Mouse (Mus musculus): ENCODE results near the gene Gpc6. TPM values are rescaled to one million over a fixed set of nuclear protein-coding genes. Genes with fewer than 3 reads are reported as not detected.

The Gpc6 gene
- total RNA-seq, 2 experiments from 2014 or later = 22.7 to 30.5 TPM

DNA sequence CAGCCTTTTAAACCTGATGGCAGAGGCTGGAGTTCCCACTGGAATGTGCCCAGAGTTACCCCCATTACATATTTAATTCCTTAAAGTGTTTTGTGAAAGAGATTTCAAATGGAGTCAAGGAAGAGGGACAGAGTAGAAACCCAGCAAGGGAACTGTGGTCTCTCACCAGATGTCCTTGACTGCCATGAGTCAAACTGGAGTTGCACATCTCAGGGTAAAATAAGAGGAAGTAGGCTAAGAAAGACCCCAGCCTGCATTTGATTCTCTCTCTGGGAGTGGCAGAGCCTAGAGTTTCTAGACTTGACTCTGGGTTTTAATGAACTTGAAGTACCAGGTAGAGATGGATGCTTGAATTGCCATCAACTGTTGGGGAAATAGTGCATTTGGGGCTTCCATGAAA, 946.2 kb downstream of the Gpc6 start:
- DNase-seq (ENCODE audit: low spot score in 2 of 2) = no peak
- intact Hi-C loops (cut with DNase I) = no loop called here

DNA sequence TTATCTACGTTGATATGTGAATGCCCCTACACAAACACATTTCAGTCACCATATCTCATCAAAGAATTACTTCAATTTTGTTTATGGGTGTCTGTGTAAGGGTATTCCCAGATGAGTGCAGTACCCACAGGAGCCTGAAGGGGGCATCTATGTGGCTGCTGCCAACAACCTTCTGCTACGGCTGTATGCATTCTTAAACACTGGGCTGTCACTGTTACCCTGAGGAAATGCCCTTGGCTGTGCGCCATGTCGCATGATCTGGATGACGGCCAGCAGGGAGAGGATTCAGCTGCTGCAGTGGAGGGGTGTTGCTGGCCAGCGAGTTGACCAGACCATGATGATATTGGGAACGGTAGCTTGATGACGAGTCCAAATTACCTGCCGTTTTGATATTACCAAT, 954.2 kb downstream of the Gpc6 start:
- intact Hi-C loops (cut with DNase I) = no loop called here
- DNase-seq (ENCODE audit: low spot score in 2 of 2) = no peak

DNA sequence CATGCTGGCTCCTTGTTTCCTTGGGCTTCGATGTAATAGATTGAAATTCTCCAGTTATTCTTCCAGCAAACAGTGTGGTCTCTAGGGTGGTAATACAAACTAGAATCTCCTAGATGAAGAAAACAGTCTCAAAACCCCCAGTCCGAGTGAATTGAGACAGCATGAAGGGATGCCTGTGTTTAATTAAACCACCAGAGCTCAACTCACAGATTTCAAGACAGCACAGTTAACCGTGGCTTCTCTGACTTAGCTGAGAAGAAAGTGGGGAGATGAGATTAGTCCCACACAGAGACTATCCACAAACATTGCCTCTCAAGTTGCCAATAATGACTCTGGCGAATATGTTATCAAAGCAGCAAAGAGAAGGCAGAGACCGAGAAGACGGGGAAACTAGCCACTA, 956.0 kb downstream of the Gpc6 start:
- intact Hi-C loops (cut with DNase I) = no loop called here
- DNase-seq (ENCODE audit: low spot score in 2 of 2) = no peak

DNA sequence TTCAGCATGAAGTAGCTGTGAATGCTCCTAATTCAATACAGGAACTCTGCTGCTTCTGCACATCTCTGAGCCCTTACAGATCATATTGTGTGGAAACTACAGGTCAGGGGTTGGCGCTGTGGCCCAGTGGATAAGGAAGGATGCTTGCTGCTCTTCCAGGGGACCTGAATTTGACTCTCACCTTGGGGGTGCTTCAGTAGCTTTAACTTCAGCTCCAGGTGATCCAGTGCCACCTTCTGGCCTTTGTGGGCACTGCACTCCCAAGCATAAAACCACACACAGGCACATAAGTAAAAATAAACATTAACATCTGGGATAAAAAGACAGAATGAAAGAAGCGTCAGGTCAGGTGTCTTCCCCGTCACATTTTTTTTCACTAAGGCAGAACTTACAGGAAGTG, 957.1 kb downstream of the Gpc6 start:
- DNase-seq (ENCODE audit: low spot score in 2 of 2) = peak; percentile 57 to 73
- intact Hi-C loops (cut with DNase I) = no loop called here

DNA sequence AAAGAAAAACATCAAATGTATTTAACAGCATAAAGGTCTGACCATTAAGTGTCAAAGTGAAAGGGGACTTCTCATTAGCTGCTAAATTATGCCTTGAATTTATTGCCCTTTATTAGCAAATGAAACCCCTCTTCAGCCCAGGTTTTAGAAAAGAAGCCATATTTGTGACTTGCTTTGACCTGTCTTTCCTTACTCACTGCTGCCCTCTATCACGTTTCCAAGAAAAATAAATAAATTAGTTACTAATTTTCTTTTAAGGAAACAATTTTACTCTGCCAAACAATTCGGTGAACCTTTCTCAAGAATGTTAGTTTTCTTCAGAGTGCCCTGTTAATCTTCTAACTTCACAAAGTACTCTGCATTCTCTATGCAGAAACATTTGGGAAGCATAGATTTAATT, 964.5 kb downstream of the Gpc6 start:
- DNase-seq (ENCODE audit: low spot score in 2 of 2) = no peak
- intact Hi-C loops (cut with DNase I) = no loop called here

DNA sequence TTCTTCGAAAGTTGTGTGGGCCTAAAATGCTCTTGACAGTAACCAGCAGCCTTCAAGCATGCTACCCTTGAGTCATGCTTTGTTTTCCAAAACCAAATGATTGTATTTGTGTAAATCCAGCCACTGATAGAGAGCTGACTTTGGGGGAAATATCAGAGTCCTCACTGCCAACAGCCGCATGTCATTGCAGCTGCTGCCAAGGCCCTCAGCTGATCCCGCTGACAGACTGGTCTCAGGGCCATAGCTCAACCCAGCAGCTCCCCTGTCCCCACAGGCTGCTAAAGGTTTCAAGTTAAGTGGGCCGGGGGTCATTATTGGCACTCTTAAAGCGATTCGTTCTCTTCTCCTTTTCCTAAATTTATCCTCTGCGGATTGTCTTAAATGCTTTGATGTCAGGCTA, 966.3 kb downstream of the Gpc6 start:
- intact Hi-C loops (cut with DNase I) = no loop called here
- no peak for DNase-seq (ENCODE audit: low spot score in 2 of 2)

DNA sequence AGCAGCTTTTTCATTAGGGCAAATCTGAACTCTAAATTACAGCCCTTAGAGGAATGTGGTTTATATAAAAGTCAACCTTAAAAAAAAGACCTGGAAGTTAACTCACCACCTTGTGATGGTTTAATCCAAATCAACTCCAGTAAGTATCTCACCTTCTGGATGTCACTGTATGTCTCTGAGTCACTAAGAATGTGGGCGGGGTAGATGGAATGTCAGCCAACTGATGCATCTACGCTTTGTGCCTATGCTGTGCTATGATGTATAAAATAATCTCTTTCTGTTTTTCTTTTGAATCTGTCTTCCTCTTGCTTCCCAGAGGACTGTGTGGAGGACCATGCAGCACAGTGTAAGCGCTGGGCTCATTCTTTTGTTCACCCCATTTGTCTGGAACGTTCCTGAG, 966.9 kb downstream of the Gpc6 start:
- DNase-seq (ENCODE audit: low spot score in 2 of 2) = no peak
- intact Hi-C loops (cut with DNase I) = no loop called here

DNA sequence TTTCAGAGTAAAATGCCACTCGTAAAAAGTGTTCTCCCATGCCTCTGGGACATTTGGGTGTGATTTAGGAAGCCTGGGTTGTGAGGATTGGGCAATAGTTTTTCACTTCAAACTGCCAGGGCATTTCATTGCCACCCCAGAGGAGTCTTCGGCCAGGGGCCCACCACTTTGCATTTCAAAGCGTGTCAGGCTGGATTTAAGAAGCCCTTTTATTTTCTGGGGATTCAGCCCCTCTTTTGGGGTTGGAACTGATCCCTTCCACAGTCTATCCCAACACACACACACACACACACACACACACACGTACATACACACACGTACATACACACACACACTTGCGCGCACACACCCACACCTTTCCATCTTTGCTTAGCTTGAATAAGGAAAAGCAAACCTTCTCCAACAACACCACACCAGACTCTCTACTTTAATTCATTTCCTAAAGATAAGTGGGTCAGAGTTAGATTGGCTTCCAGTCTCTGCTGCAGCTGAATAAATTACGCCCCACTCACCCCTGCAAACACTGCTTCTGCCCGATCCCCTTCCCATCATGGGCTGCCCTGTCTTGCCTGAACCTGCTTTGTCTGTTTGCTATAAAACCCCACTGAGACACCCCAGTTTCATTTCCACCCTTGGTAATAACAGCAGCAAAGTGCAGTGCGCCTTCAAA, 969.9 kb downstream of the Gpc6 start:
- intact Hi-C loops (cut with DNase I) = no loop called here
- peak in 1 of 2 experiments; percentile 40 for DNase-seq (ENCODE audit: low spot score in 2 of 2)

DNA sequence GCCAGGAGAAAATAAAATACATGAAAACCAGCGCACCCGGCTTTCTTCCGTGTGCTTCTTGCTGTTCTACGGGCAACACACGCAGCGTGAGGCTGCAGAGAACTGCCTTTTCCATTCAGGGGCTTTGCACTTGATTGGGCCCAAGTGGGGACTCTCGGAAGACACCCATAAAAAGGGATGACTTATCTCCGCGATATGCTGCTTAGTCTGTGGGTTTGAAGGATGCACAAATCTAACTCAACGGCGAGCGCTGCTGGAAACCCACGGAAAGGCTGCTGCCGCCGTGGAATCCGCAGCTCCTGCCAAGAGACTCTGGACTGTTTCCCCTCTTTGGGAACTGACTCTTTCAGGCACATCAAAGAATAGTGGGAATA, 970.4 kb downstream of the Gpc6 start:
- peak; percentile 54 to 63 for DNase-seq (ENCODE audit: low spot score in 2 of 2)
- intact Hi-C loops (cut with DNase I) = no loop called here

DNA sequence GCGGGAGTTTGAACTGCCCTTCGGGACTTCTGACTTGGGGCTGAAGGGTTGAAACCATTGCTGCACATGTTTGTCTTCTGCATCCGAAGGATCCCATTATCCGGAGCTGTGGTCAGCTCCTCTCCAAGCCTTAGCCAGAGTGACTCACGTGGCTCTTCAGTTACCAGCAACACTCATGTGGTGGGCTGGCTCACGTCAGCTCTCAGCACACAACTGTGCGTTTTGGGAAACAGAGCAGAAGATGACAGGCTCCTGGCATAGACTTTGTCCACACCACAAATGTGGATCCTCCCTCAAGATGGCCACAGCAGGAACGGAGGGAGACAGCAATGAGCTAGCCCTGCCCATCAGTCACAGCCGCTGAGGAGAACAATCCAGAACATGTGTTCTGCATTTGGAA, 979.2 kb downstream of the Gpc6 start:
- DNase-seq (ENCODE audit: low spot score in 2 of 2) = no peak
- intact Hi-C loops (cut with DNase I) = no loop called here

DNA sequence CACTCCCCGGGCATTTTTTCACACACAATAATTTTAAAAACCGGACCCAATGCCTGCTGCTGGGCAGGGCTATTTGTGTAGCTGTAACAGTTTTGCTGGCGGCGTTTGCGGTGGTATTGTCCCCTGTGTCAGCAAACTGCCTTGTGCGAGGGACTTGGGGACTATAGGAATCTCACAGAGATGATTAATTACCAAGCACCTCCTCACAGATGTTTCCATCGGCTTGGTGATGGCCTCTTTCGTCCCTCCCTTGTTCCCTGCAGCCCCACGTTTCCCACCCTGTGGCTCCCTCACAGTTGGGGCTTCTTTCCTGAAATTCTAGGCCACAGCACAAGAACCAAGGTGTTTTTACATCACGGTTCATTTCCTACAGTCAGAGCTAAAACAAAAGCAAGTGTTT, 980.6 kb downstream of the Gpc6 start:
- DNase-seq (ENCODE audit: low spot score in 2 of 2) = no peak
- intact Hi-C loops (cut with DNase I) = no loop called here

DNA sequence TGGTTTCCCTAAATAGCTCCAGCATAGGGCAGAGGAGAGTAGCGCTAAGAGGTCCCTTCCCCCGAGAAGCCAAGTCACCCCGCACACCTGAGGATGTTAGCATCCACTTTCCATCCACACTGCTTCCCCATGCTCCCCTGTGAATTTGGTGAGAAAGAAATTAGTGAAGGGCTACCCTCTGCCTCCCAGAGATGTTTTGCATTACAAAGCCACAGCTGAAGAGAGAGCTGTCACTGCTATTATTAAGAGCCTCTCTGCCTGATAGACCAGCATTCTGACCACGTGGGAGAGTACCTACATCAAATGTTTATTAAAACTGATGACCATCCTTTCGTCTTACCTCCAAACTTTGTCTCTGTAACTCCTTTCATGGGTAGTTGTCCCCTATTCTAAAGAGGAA, 981.2 kb downstream of the Gpc6 start:
- intact Hi-C loops (cut with DNase I) = no loop called here
- no peak for DNase-seq (ENCODE audit: low spot score in 2 of 2)

DNA sequence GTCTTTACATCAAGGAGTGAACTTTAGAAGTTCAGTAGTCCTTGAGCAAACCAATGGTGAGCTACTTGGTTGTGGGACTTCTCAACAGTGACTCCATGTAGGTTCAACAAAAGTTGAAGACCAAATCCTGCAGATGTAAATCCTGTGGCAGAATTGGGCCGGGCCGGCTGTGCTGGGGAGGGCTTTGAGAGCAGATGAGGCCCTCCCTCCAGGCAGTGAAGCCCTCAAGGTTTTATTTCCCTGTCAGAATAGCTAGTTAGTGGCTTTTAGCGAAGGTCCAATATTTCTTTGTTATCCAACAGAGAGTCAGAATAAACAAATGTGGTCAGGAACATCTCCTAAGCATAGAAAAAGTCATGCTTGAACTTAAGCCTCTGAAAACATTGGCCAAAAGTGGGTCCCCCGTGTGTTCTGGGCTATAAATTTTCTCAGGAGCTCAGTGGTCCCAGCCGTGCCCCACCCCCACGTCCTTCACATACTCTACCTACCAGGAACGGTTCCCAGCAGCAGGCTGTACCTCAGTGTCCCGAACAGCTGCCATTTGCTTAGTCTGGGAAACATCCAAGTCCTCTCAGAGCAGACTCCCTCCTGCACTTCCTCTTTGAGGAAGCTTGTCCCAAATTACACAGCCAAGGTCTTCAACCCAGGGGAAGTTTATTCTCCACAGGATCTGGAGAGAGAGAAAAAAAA, 983.3 kb downstream of the Gpc6 start:
- intact Hi-C loops (cut with DNase I) = no loop called here
- no peak for DNase-seq (ENCODE audit: low spot score in 2 of 2)

DNA sequence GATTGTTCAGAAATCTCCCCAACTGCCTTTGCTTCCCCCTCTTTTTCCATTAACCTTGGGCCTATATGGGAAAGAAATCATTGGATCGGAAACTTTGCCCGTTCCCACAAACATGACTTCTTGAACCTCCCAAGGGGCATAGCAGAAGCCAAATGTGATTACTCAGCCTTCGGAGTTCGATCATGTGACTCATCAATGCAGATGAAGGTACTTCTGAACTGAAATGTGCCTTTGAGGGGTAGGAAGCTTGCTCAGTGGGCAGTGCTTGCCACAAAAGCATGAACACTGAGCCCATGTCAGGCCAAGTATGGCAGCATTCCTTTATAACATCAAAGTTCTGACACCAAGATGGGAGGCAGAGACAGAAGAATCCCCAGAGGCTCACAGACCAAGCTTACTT, 983.9 kb downstream of the Gpc6 start:
- no peak for DNase-seq (ENCODE audit: low spot score in 2 of 2)
- intact Hi-C loops (cut with DNase I) = no loop called here

DNA sequence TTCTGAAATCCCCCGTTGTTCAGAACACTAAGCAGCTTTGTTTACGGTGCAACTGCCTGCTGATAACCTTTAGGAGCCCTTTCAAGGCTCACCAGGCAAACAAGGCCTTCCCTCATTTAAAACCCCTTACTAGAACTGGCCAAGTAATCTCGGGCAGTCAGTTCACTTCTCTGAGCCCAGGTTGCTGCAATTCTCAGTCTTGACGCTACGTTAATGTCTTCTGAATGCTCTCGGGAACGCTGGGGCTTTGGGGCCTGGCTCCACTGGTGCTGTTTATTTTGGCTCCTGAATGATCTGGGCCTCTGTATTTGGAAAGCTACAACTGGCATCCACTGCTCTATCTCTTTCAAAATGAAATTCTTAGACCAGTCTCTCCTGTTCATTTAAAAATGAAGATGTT, 985.2 kb downstream of the Gpc6 start:
- DNase-seq (ENCODE audit: low spot score in 2 of 2) = no peak
- intact Hi-C loops (cut with DNase I) = no loop called here

DNA sequence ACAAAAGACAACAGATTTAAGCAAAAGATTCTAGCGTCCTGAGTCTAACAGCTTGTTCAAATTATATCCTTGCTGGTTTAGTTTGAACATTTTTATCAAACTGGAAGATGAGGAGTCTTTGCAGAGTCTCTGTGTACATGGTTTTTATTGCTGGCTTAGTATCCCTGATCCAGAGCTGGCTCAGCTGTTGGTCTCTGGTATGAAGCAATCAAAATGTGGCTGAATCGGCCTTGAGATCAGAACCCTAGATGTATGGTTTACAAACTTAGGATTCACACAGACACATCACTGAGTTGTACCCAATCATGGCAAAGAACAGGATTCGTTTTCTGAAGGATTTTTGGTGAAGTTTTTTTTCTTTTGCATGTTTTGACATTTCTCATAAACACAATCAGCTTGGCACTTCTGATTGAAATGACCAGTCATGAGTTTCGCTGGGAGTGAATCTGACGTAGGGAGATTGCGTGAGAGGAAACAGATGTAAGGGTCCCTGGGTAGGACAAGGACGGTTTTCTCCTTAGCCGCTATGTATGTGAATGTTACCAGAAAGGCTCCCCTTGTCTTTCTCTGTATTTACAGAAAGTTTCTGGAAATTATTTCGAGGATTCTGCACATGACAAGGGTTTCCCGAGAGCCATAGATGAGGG, 987.6 kb downstream of the Gpc6 start:
- intact Hi-C loops (cut with DNase I) = no loop called here

DNA sequence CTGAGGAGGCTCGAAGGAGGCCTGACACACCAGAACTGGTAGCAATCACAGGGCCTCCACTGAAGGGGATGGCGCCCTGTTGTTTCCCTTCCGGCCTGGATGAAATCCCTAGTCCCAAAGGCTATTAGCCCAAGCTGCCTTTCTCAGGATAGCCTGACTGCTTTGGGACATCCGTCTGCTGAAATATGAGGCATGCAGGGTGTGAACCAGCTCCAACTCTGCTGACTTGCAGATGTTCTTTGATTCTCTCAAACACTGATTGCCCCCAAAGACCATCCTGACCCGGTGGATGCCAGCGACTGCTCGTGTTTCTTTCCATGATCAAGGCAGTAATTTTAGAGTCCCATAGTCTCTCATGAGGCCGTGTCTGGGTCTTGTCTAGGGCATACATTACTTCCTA, 991.5 kb downstream of the Gpc6 start:
- intact Hi-C loops (cut with DNase I) = no loop called here
- no peak for DNase-seq (ENCODE audit: low spot score in 2 of 2)

More for the DNA sequence above, 987.6 kb downstream of the Gpc6 start:
- DNase-seq (ENCODE audit: low spot score in 2 of 2) = no peak

DNA sequence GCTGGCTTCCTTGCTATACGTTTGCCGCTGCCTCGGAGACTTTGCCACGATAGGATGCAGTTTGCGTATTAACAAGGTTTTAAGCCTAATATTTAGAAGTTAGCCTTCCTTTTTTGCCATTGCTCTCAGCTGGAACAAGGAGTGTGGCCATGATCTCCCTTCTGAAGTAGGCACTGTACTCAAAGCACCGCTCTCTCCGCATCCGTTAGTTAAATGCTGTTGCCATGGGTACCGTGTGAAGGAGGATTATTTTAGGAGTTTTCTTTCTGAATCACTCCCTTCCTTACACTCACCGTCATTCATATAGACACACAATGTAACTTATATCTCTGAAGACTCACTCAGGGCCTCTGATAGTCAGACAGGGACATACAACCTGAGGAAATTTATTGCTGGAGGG, 993.6 kb downstream of the Gpc6 start:
- intact Hi-C loops (cut with DNase I) = no loop called here

DNA sequence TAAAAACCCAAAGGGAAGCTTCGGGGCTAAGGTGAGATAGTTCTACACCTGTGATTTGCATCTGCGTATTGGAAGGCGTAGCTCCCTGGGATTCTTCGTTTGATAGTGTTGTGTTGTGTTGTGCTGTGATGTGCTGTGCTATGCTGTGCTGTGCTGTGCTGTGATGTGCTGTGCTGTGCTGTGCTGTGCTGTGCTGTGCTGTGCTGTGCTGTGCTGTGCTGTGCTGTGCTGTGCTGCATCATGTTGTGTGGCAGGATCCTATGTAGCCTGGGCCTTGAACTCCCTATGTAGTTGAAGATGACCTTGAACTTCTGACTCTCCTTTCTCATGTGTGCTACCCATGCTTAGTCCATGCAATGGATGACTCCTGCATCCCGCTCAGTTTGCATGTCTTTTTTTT, 994.5 kb downstream of the Gpc6 start:
- intact Hi-C loops (cut with DNase I) = no loop called here
- DNase-seq (ENCODE audit: low spot score in 2 of 2) = no peak

More for the DNA sequence above, 993.6 kb downstream of the Gpc6 start:
- peak; percentile 62 to 64 for DNase-seq (ENCODE audit: low spot score in 2 of 2)

DNA sequence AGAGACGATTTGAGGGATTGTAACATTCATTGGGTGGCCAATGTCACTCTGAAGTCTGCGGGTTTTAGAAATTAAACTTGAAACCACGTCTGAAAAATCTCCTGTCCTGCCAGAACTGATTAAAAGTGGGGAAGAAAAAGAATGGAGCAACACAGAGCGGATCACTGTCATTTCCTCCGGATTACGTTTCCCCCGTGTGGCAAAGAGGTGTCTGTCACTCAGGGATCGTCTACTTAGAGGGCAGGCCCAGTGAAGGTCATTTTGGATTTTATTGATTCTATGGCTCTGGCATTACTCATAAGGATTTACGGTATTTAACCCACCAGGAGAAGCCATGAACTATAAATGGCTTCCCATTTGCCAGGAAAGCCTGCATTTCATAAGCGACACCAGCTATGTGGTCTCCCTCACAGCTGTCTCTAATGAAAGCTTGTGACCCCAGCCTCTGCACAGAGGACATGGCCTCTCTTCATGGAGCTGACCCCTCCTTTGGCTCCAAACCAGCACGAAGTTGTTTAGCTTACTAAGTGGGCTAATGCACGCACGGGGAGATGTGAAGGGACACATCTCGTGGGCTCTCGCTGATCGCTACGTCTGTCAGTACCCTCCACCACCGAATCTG, 996.4 kb downstream of the Gpc6 start:
- intact Hi-C loops (cut with DNase I) = no loop called here
- DNase-seq (ENCODE audit: low spot score in 2 of 2) = no peak

DNA sequence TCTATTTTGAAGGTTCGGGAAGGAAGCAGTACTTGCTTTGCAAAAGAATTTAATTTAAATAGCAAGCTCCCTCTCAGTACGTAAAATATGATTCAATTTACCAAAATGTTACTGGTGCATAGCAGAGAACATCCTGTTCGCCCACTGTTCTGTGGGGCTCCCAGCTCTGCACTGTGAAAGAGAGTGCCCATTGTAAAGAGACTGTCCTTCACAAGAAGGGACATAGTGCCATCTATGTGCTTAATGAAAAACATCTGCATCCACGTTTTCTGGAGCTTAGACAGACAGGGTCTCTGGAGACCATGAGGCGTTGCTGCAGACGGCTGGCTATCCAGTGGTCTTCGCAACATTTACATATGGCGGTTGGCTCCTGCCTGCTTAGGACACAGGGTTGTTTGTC, 998.6 kb downstream of the Gpc6 start:
- DNase-seq (ENCODE audit: low spot score in 2 of 2) = peak in 1 of 2 experiments; percentile 43
- intact Hi-C loops (cut with DNase I) = no loop called here

All from left cerebral cortex, postnatal 14 days (tissue).